Mouse (Mus musculus): ENCODE measurements around the gene Mocs2. TPM values are rescaled to one million over a fixed set of nuclear protein-coding genes. Genes with fewer than 3 reads are reported as not detected.

Mocs2 gene
- 46.9 and 59.2 TPM in 2 replicates for total RNA-seq (2012; rRNA removed)
- polyA plus RNA-seq (2012; ENCODE audit: insufficient read depth in 1 of 2, insufficient read length in 2 of 2, low read depth in 1 of 2, low replicate concordance in 2 of 2, missing spikeins in 1 of 2), result 10 to 100 TPM in 1 of 2 experiments, not detected in 1; 37.4 TPM

DNA sequence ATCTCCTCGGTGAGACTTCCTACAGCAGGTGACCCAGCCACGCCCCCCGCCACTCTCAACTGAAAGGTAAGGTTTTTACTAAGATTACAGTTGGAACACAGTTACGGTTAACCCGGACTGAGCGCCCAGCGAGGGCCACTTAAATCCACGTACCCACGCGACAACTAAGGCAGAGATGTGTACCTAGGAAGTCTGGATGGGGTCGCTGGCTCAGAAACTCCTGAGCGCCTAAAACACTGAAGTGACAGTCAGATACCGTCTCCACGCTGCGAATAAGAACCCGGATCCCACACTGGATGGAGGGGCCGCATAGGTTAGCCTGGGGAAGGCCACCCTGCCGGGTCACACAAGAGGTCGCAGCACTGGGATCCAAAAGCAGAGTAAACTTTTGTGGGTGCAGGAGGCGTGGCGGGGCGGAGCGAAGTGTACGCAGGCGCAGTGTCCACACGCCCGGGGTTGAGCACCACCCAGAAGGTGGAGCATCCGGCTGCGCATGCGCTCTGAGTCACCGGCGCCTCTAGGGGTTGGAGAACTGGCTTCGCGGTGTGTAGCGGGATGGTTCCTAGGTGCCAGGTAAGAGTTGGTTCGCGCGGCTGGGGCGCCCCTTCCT lies at the start of gene Mocs2:
Gene Mocs2, plus strand, starts transcription at position 486 of the 610 bp plus-strand sequence.
- H3K79me2 ChIP-seq (ENCODE audit: control insufficient read depth, insufficient read depth, low read length, poor library complexity), result peaks cover 6% of the 10 kb centered on the region
- H3K9me3 ChIP-seq (replicated peaks; ENCODE audit: insufficient read depth, low read length), result no peaks in the 10 kb centered on the region
- peaks cover 0 to 7% of the 10 kb centered on the region in 2 experiments; a peak in 2 of 4 replicates for H3K4me1 ChIP-seq (ENCODE audit: control insufficient read depth in 1 of 2, insufficient read depth in 2 of 2, low read length in 2 of 2)
- no peaks in the 10 kb centered on the region for H3K27me3 ChIP-seq (ENCODE audit: control insufficient read depth in 1 of 2, insufficient read depth in 2 of 2, low read length in 2 of 2)
- no peak for TF ChIP-seq MAZ (IDR thresholded peaks at IDR 0.05; ENCODE audit: low read depth, low read length)
- TF ChIP-seq POLR2AphosphoS5 (IDR thresholded peaks at IDR 0.05; ENCODE audit: borderline replicate concordance, low read depth, low read length), result no peak
- TF ChIP-seq RAD21 (IDR thresholded peaks at IDR 0.05; ENCODE audit: low read depth, low read length), result no peak
- no peak for TF ChIP-seq USF1 (IDR thresholded peaks at IDR 0.05; ENCODE audit: low read depth, low read length)
- no peak for TF ChIP-seq USF2 (IDR thresholded peaks at IDR 0.05; ENCODE audit: borderline replicate concordance in 1 of 2, insufficient read depth in 1 of 2, low read depth in 1 of 2, low read length in 2 of 2)
- no peak for TF ChIP-seq MEF2A (IDR thresholded peaks at IDR 0.05; ENCODE audit: extremely low read depth, insufficient replicate concordance, low read depth, low read length, poor library complexity, severe bottlenecking)
- TF ChIP-seq HCFC1 (IDR thresholded peaks at IDR 0.05; ENCODE audit: low read depth, low read length), result peak; percentile 63
- TF ChIP-seq SMC3 (IDR thresholded peaks at IDR 0.05; ENCODE audit: low read depth, low read length), result no peak
- 0 out of 2 replicates have a peak, but pooled peaks have one; percentile 4 for TF ChIP-seq MYC (IDR thresholded peaks at IDR 0.05; ENCODE audit: low read depth, low read length)
- no peak for TF ChIP-seq MYB (IDR thresholded peaks at IDR 0.05; ENCODE audit: low read depth, low read length)
- TF ChIP-seq UBTF (IDR thresholded peaks at IDR 0.05; ENCODE audit: borderline replicate concordance, insufficient read depth, low read depth, low read length), result no peak
- TF ChIP-seq MAFK (IDR thresholded peaks at IDR 0.05; ENCODE audit: borderline replicate concordance, low read depth, low read length), result no peak
- TF ChIP-seq MAX (IDR thresholded peaks at IDR 0.05; ENCODE audit: low read length), result peak; percentile 60; the same call in 1 of the 2 replicates
- peak; percentile 32 to 68; a peak in 2 of 4 replicates for TF ChIP-seq POLR2A (IDR thresholded peaks at IDR 0.05; ENCODE audit: control insufficient read depth in 1 of 2, insufficient read depth in 1 of 2, low read depth in 1 of 2, low read length in 2 of 2, poor library complexity in 1 of 2)
- no peak for TF ChIP-seq TAL1 (IDR thresholded peaks at IDR 0.05; ENCODE audit: low read length)
- 0 out of 2 replicates have a peak, but pooled peaks have one; percentile 7 for TF ChIP-seq TCF12 (IDR thresholded peaks at IDR 0.05; ENCODE audit: low read depth, low read length)
- TF ChIP-seq MXI1 (IDR thresholded peaks at IDR 0.05; ENCODE audit: low read depth, low read length), result peak; percentile 51; the same call in 1 of the 2 replicates
- no peak for TF ChIP-seq GABPA (IDR thresholded peaks at IDR 0.05; ENCODE audit: low read depth, low read length)
- TF ChIP-seq TBP (IDR thresholded peaks at IDR 0.05; ENCODE audit: low read depth, low read length), result peak; percentile 37; the same call in 1 of the 2 replicates
- TF ChIP-seq NRF1 (IDR thresholded peaks at IDR 0.05; ENCODE audit: insufficient read depth, low read depth, low read length, poor library complexity, severe bottlenecking), result peak; percentile 97
- no peak for TF ChIP-seq GATA1 (IDR thresholded peaks at IDR 0.05; ENCODE audit: low read depth, low read length)
- TF ChIP-seq JUND (IDR thresholded peaks at IDR 0.05; ENCODE audit: low read depth, low read length), result no peak
- 0 out of 2 replicates have a peak, but pooled peaks have one; percentile 14 for TF ChIP-seq ELF1 (IDR thresholded peaks at IDR 0.05; ENCODE audit: low read depth, low read length)
- TF ChIP-seq NELFE (IDR thresholded peaks at IDR 0.05; ENCODE audit: low read depth, low read length), result peak; percentile 80
- TF ChIP-seq CTCF (IDR thresholded peaks at IDR 0.05 in 2 of 3, conservative IDR thresholded peaks at IDR 0.05 in 1 of 3; ENCODE audit: control insufficient read depth in 1 of 3, insufficient read depth in 1 of 3, low read depth in 2 of 3, low read length in 3 of 3, poor library complexity in 1 of 3, severe bottlenecking in 1 of 3), result 0 out of 6 replicates have a peak, but pooled peaks of 1 of the 3 experiments have one; percentile 4
- TF ChIP-seq SIN3A (IDR thresholded peaks at IDR 0.05; ENCODE audit: low read length), result peak; percentile 67
- no peak; the same call in 1 of the 2 replicates for TF ChIP-seq ZMIZ1 (IDR thresholded peaks at IDR 0.05; ENCODE audit: low read depth, low read length)
- no peak for TF ChIP-seq EP300 (IDR thresholded peaks at IDR 0.05; ENCODE audit: low read depth in 1 of 2, low read length in 2 of 2)
- TF ChIP-seq CHD1 (IDR thresholded peaks at IDR 0.05; ENCODE audit: low read depth, low read length), result no peak
- no peak for TF ChIP-seq RCOR1 (IDR thresholded peaks at IDR 0.05; ENCODE audit: low read depth, low read length)
- H3K9ac ChIP-seq (ENCODE audit: control insufficient read depth, low read depth, low read length, poor library complexity, severe bottlenecking), result peak within 1 kb of the TSS; percentile 70
- H3K27ac ChIP-seq (ENCODE audit: control insufficient read depth, low read depth, low read length), result no peak within 1 kb of the TSS
- peak within 1 kb of the TSS; percentile 90 to 95 for H3K4me3 ChIP-seq (ENCODE audit: control insufficient read depth in 1 of 2, insufficient read depth in 1 of 2, low read depth in 2 of 2, low read length in 2 of 2)
- peak; percentile 94 for DNase-seq (ENCODE audit: low read depth, low spot score)
- peaks cover 0 to 5% of the 10 kb centered on the region in 2 experiments; a peak in 2 of 4 replicates for H3K36me3 ChIP-seq (ENCODE audit: control insufficient read depth in 1 of 2, insufficient read depth in 2 of 2, low read length in 2 of 2)

Measured in MEL (cell line).